Mouse (Mus musculus) small intestine, adult 2 months (tissue): ENCODE measurements at regions not wholly inside any gene's neighbourhood (a gene's known extent, or its start where the extent isn't known, plus 50 kb on each side); places are given as distances from the start of the nearest gene placed in this dataset.
A peak's percentile ranks its signal among the peaks of the same experiment; 100 is the strongest.

Experiments
- H3K27ac ChIP-seq: fragments of 200-500 bp; 2 replicates; pipeline ENCODE4 v1.5.1; 2012; ENCODE audit warnings: low read depth, low read length, control low read depth, inconsistent platforms; ENCODE audit not compliant: insufficient read depth
- H3K27me3 ChIP-seq: fragments of 200-500 bp; 2 replicates; pipeline ENCODE4 v1.6.1; 2012; ENCODE audit warnings: mild to moderate bottlenecking, moderate library complexity, low read length, inconsistent platforms; ENCODE audit not compliant: control insufficient read depth, insufficient read depth
- H3K36me3 ChIP-seq: fragments of 200-500 bp; 2 replicates; pipeline ENCODE4 v1.6.1; 2012; ENCODE audit warnings: mild to moderate bottlenecking, low read length, control low read depth, inconsistent platforms; ENCODE audit not compliant: control insufficient read depth, insufficient read depth
- H3K4me1 ChIP-seq: fragments of 200-500 bp; 2 replicates; pipeline ENCODE4 v1.6.1; 2012; ENCODE audit warnings: low read length, inconsistent platforms, mixed read lengths; ENCODE audit not compliant: control insufficient read depth, insufficient read depth, insufficient read length
- H3K4me3 ChIP-seq: fragments of 200-500 bp; 2 replicates; pipeline ENCODE4 v1.5.1; 2012; ENCODE audit warnings: low read depth, mild to moderate bottlenecking, control low read depth, inconsistent platforms, low read length, moderate library complexity
- CTCF ChIP-seq: fragments of 200-500 bp; IDR thresholded peaks from 2 replicates; pipeline ENCODE4 v1.5.1; 2012; ENCODE audit warnings: low read depth, mild to moderate bottlenecking, control low read depth, inconsistent platforms, low read length, moderate library complexity, mixed read lengths; ENCODE audit not compliant: insufficient replicate concordance, insufficient read length; ENCODE audit errors: extremely low read depth
- POLR2A ChIP-seq: fragments of 200-500 bp; IDR thresholded peaks from 2 replicates; pipeline ENCODE4 v1.6.1; 2012; ENCODE audit warnings: low read depth, mild to moderate bottlenecking, control low read depth, inconsistent platforms, low read length, moderate library complexity
- WGBS: fragments of 180-500 bp; shearing (Covaris S2); methylation state at CpG from one replicate; pipeline ENCODE4 v1.1.7; 2018; 5-methylcytosine and 5-hydroxymethylcytosine counted together

- H3K4me1 ChIP-seq = peaks cover 4% of the 10 kb centered on the region; the same call in 1 of the 2 replicates
- H3K4me3 ChIP-seq = no peak overlapping the region
- peak overlapping the region; percentile 14; the same call in 1 of the 2 replicates for H3K27ac ChIP-seq
- WGBS = 23% methylated on average over 4 of the region's 4 CpGs
- TF ChIP-seq CTCF (no peak), POLR2A (no peak)
- no peaks in the 10 kb centered on the region for H3K36me3 ChIP-seq
- no peaks in the 10 kb centered on the region for H3K27me3 ChIP-seq
Measured at GRCm38 (mm10) chr15:61800155-61800554, 877.3 kb upstream of the A1bg start.

- Histone ChIP-seq H3K4me1 (peaks cover 5% of the 10 kb centered on the region; the same call in 1 of the 2 replicates), H3K36me3 (no peaks in the 10 kb centered on the region), H3K4me3 (no peak overlapping the region), H3K27ac (peak overlapping the region; percentile 52), H3K27me3 (no peaks in the 10 kb centered on the region)
- no peak for TF ChIP-seq POLR2A
- TF ChIP-seq CTCF = no peak
- WGBS = 32% methylated on average over 1 of the region's 1 CpGs
Measured at GRCm38 (mm10) chr15:61797827-61798226, 875.0 kb upstream of the A1bg start.

- Histone ChIP-seq H3K27me3 (no peaks in the 10 kb centered on the region), H3K27ac (no peak overlapping the region), H3K4me3 (no peak overlapping the region), H3K4me1 (peaks cover 18% of the 10 kb centered on the region; the same call in 1 of the 2 replicates), H3K36me3 (no peaks in the 10 kb centered on the region)
- 28% methylated on average over 3 of the region's 3 CpGs for WGBS
- TF ChIP-seq POLR2A (no peak), CTCF (no peak)
Measured at GRCm38 (mm10) chr15:61794506-61794905, 871.7 kb upstream of the A1bg start.

GRCm38 (mm10) chr15:61789847-61790562, 867.2 kb upstream of the A1bg start:
- no peaks in the 10 kb centered on the region for H3K36me3 ChIP-seq
- peak overlapping the region; percentile 71 for H3K27ac ChIP-seq
- H3K4me1 ChIP-seq = peaks cover 19% of the 10 kb centered on the region; the same call in 1 of the 2 replicates
- 26% methylated on average over 7 of the region's 7 CpGs for WGBS
- 0 out of 2 replicates have a peak, but pooled peaks have one; percentile 11 for TF ChIP-seq CTCF
- TF ChIP-seq POLR2A = no peak
- no peaks in the 10 kb centered on the region for H3K27me3 ChIP-seq
- H3K4me3 ChIP-seq = no peak overlapping the region

- Histone ChIP-seq H3K27ac (no peak overlapping the region), H3K36me3 (no peaks in the 10 kb centered on the region), H3K4me1 (peaks cover 14% of the 10 kb centered on the region; the same call in 1 of the 2 replicates), H3K27me3 (no peaks in the 10 kb centered on the region; the same call in 1 of the 2 replicates), H3K4me3 (no peak overlapping the region)
- WGBS = 78% methylated on average over 1 of the region's 1 CpGs
- TF ChIP-seq POLR2A (no peak), CTCF (no peak)
Measured at GRCm38 (mm10) chr15:61787046-61787445, 864.2 kb upstream of the A1bg start.

- no peak overlapping the region for H3K27ac ChIP-seq
- TF ChIP-seq POLR2A = no peak
- TF ChIP-seq CTCF = no peak
- H3K36me3 ChIP-seq = no peaks in the 10 kb centered on the region
- no peak overlapping the region for H3K4me3 ChIP-seq
- H3K27me3 ChIP-seq = no peaks in the 10 kb centered on the region; the same call in 1 of the 2 replicates
- no peaks in the 10 kb centered on the region for H3K4me1 ChIP-seq
- 70% methylated on average over 2 of the region's 2 CpGs for WGBS
Measured at GRCm38 (mm10) chr15:61781531-61781930, 858.7 kb upstream of the A1bg start.

- H3K4me3 ChIP-seq = no peak overlapping the region
- H3K27me3 ChIP-seq = no peaks in the 10 kb centered on the region
- TF ChIP-seq CTCF = no peak
- H3K27ac ChIP-seq = no peak overlapping the region
- WGBS = 90% methylated on average over 4 of the region's 4 CpGs
- H3K36me3 ChIP-seq = no peaks in the 10 kb centered on the region
- no peaks in the 10 kb centered on the region for H3K4me1 ChIP-seq
Measured at GRCm38 (mm10) chr15:61772996-61773395, 850.2 kb upstream of the A1bg start.
